Mouse (Mus musculus): Measurements from ENCODE around the gene Plac9a. TPM values are rescaled to one million over a fixed set of nuclear protein-coding genes. Genes with fewer than 3 reads are reported as not detected.
A peak's percentile ranks its signal among the peaks of the same experiment; 100 is the strongest.
"Not testable (repeated sequence)": the region's sequence is repeated elsewhere in the genome, so short reads cannot be mapped to it uniquely, and the experiment has no call there.

Plac9a gene
- polyA plus RNA-seq, 1 experiment from 2014 or later, result 2.8 TPM

GRCm38 (mm10) chr14:25855241-25855885 is 47.5 kb downstream of the Plac9a start:
- DNase-seq (ENCODE audit: low spot score) (peak; percentile 63), ATAC-seq (ENCODE audit: low FRiP score, low TSS enrichment) (peak; percentile 74)

GRCm38 (mm10) chr14:25853717-25854452 is 49.0 kb downstream of the Plac9a start:
- Histone ChIP-seq H3K4me2 (replicated peaks; ENCODE audit: low read depth) (no peak overlapping the region), H3K27me3 (ENCODE audit: control insufficient read depth, insufficient read depth, low read length) (no peaks in the 10 kb centered on the region), H3K36me3 (ENCODE audit: control insufficient read depth, insufficient read depth, low read length) (no peaks in the 10 kb centered on the region), H3K9ac (ENCODE audit: low read length) (no peak overlapping the region), H3K4me3 (ENCODE audit: low read depth, low read length) (no peak overlapping the region), H3K9me3 (ENCODE audit: control insufficient read depth, low read length) (no peaks in the 10 kb centered on the region), H3K27ac (replicated peaks) (0 out of 2 replicates have a peak overlapping the region, but pooled peaks have one; percentile 18), H3K4me1 (replicated peaks; ENCODE audit: control insufficient read depth, insufficient read depth) (peaks cover 2% of the 10 kb centered on the region)
- 82% methylated on average over 16 of the region's 16 CpGs for WGBS
- ATAC-seq (ENCODE audit: low FRiP score, low TSS enrichment), result no peak
- TF ChIP-seq EP300 (optimal IDR thresholded peaks at IDR 0.05) (no peak), CTCF (IDR thresholded peaks at IDR 0.05; ENCODE audit: low read depth) (no peak)
- no peak for DNase-seq (ENCODE audit: low spot score)

More at GRCm38 (mm10) chr14:25855241-25855885, 47.5 kb downstream of the Plac9a start:
- Histone ChIP-seq H3K9ac (ENCODE audit: low read length) (no peak overlapping the region), H3K9me3 (ENCODE audit: control insufficient read depth, low read length) (no peaks in the 10 kb centered on the region), H3K4me3 (ENCODE audit: low read depth, low read length) (no peak overlapping the region), H3K4me2 (replicated peaks; ENCODE audit: low read depth) (no peak overlapping the region), H3K36me3 (ENCODE audit: control insufficient read depth, insufficient read depth, low read length) (no peaks in the 10 kb centered on the region), H3K4me1 (replicated peaks; ENCODE audit: control insufficient read depth, insufficient read depth) (peaks cover 2% of the 10 kb centered on the region), H3K27ac (replicated peaks) (peak overlapping the region; percentile 46; the same call in 1 of the 2 replicates), H3K27me3 (ENCODE audit: control insufficient read depth, insufficient read depth, low read length) (no peaks in the 10 kb centered on the region)
- 37% methylated on average over 8 of the region's 8 CpGs for WGBS
- no peak for TF ChIP-seq EP300 (optimal IDR thresholded peaks at IDR 0.05)
- no peak for TF ChIP-seq CTCF (IDR thresholded peaks at IDR 0.05; ENCODE audit: low read depth)

GRCm38 (mm10) chr14:25853295-25853694 is 49.6 kb downstream of the Plac9a start:
- DNase-seq (ENCODE audit: low spot score) (no peak), ATAC-seq (ENCODE audit: low FRiP score, low TSS enrichment) (no peak)
- Histone ChIP-seq H3K36me3 (ENCODE audit: control insufficient read depth, insufficient read depth, low read length) (no peaks in the 10 kb centered on the region), H3K9me3 (ENCODE audit: control insufficient read depth, low read length) (no peaks in the 10 kb centered on the region), H3K27me3 (ENCODE audit: control insufficient read depth, insufficient read depth, low read length) (no peaks in the 10 kb centered on the region), H3K9ac (ENCODE audit: low read length) (no peak overlapping the region), H3K27ac (replicated peaks) (no peak overlapping the region), H3K4me1 (replicated peaks; ENCODE audit: control insufficient read depth, insufficient read depth) (peaks cover 2% of the 10 kb centered on the region), H3K4me3 (ENCODE audit: low read depth, low read length) (no peak overlapping the region), H3K4me2 (replicated peaks; ENCODE audit: low read depth) (no peak overlapping the region)
- WGBS, result 41% methylated on average over 6 of the region's 6 CpGs
- no peak for TF ChIP-seq CTCF (IDR thresholded peaks at IDR 0.05; ENCODE audit: low read depth)
- TF ChIP-seq EP300 (optimal IDR thresholded peaks at IDR 0.05), result no peak

- no peak for DNase-seq (ENCODE audit: low spot score)
- WGBS, result 68% methylated on average over 11 of the region's 11 CpGs
- no peaks in the 10 kb centered on the region for H3K36me3 ChIP-seq (ENCODE audit: control insufficient read depth, insufficient read depth, low read length)
- ATAC-seq (ENCODE audit: low FRiP score, low TSS enrichment), result no peak
- no peaks in the 10 kb centered on the region for H3K27me3 ChIP-seq (ENCODE audit: control insufficient read depth, insufficient read depth, low read length)
- H3K9me3 ChIP-seq (ENCODE audit: control insufficient read depth, low read length), result no peaks in the 10 kb centered on the region
- H3K4me2 ChIP-seq (replicated peaks; ENCODE audit: low read depth), result no peak overlapping the region
- H3K27ac ChIP-seq (replicated peaks), result no peak overlapping the region
- H3K9ac ChIP-seq (ENCODE audit: low read length), result no peak overlapping the region
- H3K4me3 ChIP-seq (ENCODE audit: low read depth, low read length), result no peak overlapping the region
- peaks cover 2% of the 10 kb centered on the region for H3K4me1 ChIP-seq (replicated peaks; ENCODE audit: control insufficient read depth, insufficient read depth)
- TF ChIP-seq CTCF (IDR thresholded peaks at IDR 0.05; ENCODE audit: low read depth), result no peak
- no peak for TF ChIP-seq EP300 (optimal IDR thresholded peaks at IDR 0.05)
Measured at GRCm38 (mm10) chr14:25852121-25852561, 50.8 kb downstream of the Plac9a start.

- ATAC-seq (ENCODE audit: low FRiP score, low TSS enrichment) (no peak), DNase-seq (ENCODE audit: low spot score) (no peak)
- Histone ChIP-seq H3K4me1 (replicated peaks; ENCODE audit: control insufficient read depth, insufficient read depth) (peaks cover 4% of the 10 kb centered on the region), H3K4me2 (replicated peaks; ENCODE audit: low read depth) (no peak overlapping the region), H3K27me3 (ENCODE audit: control insufficient read depth, insufficient read depth, low read length) (no peaks in the 10 kb centered on the region), H3K4me3 (ENCODE audit: low read depth, low read length) (no peak overlapping the region), H3K27ac (replicated peaks) (no peak overlapping the region), H3K36me3 (ENCODE audit: control insufficient read depth, insufficient read depth, low read length) (no peaks in the 10 kb centered on the region), H3K9ac (ENCODE audit: low read length) (no peak overlapping the region), H3K9me3 (ENCODE audit: control insufficient read depth, low read length) (no peaks in the 10 kb centered on the region)
- TF ChIP-seq EP300 (optimal IDR thresholded peaks at IDR 0.05) (no peak), CTCF (IDR thresholded peaks at IDR 0.05; ENCODE audit: low read depth) (no peak)
- 72% methylated on average over 6 of the region's 6 CpGs for WGBS
Measured at GRCm38 (mm10) chr14:25851189-25851588, 51.7 kb downstream of the Plac9a start.

GRCm38 (mm10) chr14:25850433-25850832 is 52.5 kb downstream of the Plac9a start:
- no peaks in the 10 kb centered on the region for H3K9me3 ChIP-seq (ENCODE audit: control insufficient read depth, low read length)
- 94% methylated on average over 2 of the region's 2 CpGs for WGBS
- ATAC-seq (ENCODE audit: low FRiP score, low TSS enrichment), result no peak
- H3K27ac ChIP-seq (replicated peaks), result no peak overlapping the region
- TF ChIP-seq CTCF (IDR thresholded peaks at IDR 0.05; ENCODE audit: low read depth), result no peak
- no peak for TF ChIP-seq EP300 (optimal IDR thresholded peaks at IDR 0.05)
- no peak overlapping the region for H3K4me2 ChIP-seq (replicated peaks; ENCODE audit: low read depth)
- H3K4me1 ChIP-seq (replicated peaks; ENCODE audit: control insufficient read depth, insufficient read depth), result peaks cover 4% of the 10 kb centered on the region
- H3K4me3 ChIP-seq (ENCODE audit: low read depth, low read length), result no peak overlapping the region
- no peak for DNase-seq (ENCODE audit: low spot score)
- H3K9ac ChIP-seq (ENCODE audit: low read length), result no peak overlapping the region
- no peaks in the 10 kb centered on the region for H3K27me3 ChIP-seq (ENCODE audit: control insufficient read depth, insufficient read depth, low read length)
- H3K36me3 ChIP-seq (ENCODE audit: control insufficient read depth, insufficient read depth, low read length), result no peaks in the 10 kb centered on the region

- H3K27me3 ChIP-seq (ENCODE audit: control insufficient read depth, insufficient read depth, low read length); H3K4me3 ChIP-seq (ENCODE audit: low read depth, low read length); H3K9me3 ChIP-seq (ENCODE audit: control insufficient read depth, low read length); H3K27ac ChIP-seq (replicated peaks); H3K9ac ChIP-seq (ENCODE audit: low read length); ATAC-seq (ENCODE audit: low FRiP score, low TSS enrichment); H3K4me2 ChIP-seq (replicated peaks; ENCODE audit: low read depth); DNase-seq (ENCODE audit: low spot score); H3K4me1 ChIP-seq (replicated peaks; ENCODE audit: control insufficient read depth, insufficient read depth); H3K36me3 ChIP-seq (ENCODE audit: control insufficient read depth, insufficient read depth, low read length): not testable (repeated sequence)
- WGBS, result 91% methylated on average over 3 of the region's 4 CpGs
Measured at GRCm38 (mm10) chr14:25848708-25849107, 54.2 kb downstream of the Plac9a start.
